Mouse (Mus musculus): ENCODE measurements at regions not wholly inside any gene's neighbourhood (a gene's known extent, or its start where the extent isn't known, plus 50 kb on each side); places are given as distances from the start of the nearest gene placed in this dataset.

DNA sequence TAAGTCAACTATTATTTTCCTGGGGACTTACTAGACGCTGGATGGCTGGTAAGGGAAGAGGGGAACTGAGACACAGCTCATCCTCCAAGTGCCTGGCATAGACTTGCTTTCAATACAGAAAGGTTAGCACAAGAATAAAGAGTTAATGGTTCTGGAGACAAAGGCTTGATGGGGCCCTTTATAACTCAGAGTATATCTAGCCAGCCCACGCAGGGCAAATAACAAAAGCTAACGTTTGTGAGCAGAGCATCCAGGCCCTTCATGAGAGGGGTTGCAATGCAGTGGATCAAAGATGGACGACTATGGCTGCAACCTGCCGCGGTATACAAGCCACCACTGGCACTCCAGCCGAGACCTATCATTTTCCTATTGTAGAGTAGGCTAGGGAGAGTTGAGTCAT is 171.3 kb upstream of the Tgfbr2 start:
- no peak for TF ChIP-seq CHD2 (IDR thresholded peaks at IDR 0.05; ENCODE audit: low read depth, low read length)
- no peak for TF ChIP-seq HCFC1 (IDR thresholded peaks at IDR 0.05; ENCODE audit: borderline replicate concordance, insufficient read depth, low read length)
- TF ChIP-seq ZNF384 (IDR thresholded peaks at IDR 0.05; ENCODE audit: low read depth, low read length) = no peak
